Mouse (Mus musculus): Measurements from ENCODE around the gene Rad23a.

Rad23a gene

DNA sequence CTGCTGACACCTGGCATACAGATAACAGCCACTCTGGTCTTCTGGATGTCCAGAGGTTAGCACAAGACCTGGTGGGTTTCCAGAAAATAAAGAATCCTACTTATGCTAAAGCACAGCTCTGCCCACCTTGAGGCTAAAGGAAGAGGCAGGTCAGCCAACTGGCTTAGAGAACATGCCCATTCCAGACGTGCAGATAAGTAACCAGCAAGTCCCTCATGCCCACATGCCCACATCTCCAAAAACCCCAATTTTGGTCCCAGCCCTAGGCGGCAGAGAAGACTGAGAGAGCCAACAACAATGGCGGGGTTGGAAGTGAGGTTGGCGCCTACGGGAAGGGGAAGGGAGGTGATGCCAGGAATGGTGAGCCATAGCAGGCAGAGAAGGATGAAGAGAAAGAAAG is 51.1 kb downstream of the Rad23a start:
- in situ Hi-C loops (cut with MboI, MseI), result no loop called here

DNA sequence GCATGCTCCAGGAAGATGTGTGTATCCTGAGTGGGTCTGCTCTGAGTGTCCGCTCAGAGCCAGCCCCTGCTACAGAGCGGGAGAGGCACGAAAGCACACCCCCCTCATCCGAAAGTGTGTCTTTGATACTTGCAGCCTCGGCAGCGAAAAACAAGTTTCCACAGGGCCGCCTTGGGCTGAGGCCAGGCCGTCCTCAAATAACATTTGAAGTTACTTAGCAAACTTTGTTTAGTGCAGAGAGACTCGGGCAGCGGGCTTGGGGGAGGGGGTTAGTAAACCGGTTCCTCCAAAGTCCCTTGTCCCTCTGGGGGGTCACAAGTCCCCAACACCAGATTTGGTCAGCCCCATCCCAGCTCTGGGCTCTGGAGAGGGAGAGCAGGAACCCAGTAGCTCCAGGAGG is 51.6 kb downstream of the Rad23a start:
- in situ Hi-C loops (cut with MboI, MseI), result no loop called here

DNA sequence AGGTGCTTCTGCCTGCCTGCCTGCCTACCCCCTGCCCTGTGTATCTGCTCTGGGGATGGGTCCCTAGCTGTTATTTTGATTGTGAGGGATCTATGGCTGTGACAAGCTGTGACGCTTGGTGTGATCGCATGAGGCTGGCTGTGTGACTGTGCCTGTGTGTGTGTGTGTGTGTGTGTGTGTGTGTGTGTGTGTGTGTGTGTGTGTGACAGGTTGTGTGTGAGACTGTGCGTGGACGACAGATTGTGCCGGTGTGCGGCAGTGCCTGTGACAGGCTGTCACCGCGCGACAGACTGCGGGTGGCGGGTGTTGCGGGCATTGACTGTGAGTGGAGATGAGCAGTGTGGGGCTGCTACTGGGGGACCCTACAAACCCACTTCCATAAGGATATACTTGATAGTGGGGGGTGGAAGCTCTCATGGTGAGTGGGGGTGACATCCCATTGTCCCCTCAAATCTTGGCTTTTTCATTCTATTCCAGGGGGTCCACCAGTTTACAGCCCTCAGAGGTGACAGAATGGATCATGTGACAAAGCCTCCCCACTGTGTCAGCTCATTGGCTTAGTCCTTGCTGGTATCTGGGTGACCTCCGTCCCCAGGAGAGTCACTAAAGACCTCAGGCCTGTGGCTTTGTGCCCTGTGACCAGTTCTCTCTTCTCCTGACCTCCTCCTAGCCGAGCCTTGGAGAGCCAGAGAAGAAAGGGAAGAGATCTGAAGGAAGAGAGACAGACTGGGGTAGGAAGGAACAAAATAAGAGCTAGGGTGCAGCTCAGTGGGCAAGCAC is 52.8 kb downstream of the Rad23a start:
- in situ Hi-C loops (cut with MboI, MseI), result no loop called here

DNA sequence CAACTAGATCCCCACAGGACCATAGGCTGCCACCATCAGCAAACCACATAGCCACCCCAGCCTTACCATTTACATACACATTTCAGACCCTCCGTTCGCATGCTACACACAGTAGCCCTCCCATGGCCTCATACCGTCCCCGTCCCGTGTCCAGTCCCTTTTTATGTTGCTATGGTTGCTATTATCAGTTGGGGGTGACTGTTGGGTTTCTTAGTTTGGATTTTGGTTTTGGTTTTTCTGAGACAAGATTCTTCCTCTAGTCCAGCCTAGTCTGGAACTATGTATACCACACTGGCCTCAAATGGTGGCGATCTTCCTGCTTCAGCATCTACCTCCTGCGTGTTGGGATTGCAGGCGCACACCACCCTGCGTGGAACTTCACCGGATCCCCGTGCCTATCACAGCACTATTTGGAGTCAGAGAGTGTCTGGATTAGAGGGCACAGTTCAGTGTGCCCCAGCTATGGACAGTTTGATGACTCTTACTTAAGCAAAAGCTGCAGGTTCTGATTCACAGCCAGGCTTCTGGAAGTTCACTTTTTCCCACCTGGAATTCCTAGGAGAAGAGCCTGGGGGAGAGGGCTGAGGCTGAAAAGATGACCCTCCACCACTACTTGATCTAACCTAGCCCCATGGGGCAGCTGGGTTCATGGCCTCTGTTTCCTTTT is 53.5 kb downstream of the Rad23a start:
- in situ Hi-C loops (cut with MboI, MseI), result no loop called here

DNA sequence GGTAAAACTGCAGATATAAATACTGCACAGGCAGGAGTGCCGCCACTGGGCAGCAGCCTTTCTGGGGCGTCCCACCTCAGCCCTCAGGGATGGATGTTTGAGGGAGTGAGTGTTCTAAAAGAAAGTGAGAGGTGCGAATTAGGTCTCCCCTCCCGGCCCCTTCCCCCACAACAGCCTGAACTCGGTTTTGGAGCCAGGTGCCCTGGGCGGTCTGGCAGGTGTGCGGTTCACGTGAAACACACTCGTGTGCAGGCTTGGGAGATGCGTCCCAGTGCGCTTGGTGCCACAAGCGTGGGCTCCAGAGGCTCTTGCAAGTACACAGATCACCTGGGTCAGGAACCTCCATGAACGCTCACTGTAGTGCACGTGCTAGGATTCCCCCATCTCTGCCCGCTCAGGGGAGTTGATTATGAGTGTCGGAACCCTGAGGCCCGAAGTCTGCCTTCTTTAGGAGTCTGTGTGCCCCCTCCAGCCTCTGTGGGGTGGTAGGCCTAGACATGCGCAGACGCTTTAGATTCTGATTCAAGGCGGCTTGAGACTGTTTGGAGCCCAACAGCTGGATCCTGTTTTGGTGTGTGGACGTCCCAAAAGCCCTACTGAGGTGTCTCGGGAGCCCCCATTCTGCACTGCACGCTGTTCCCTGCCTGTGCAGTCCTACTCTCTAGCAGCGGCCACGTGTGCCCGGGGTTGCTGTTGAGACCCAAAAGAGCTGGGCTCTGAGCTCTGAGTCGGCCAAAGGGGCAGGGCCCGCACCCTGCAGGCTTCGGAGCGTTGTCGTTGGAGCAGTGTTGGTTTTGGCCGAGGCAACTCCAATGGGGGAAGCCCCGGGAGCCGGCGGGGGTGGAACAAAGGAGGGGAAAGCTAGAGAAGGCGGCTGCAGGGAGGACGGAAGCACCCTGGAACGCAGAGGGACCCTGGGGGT is 54.4 kb downstream of the Rad23a start:
- in situ Hi-C loops (cut with MboI, MseI), result no loop called here

DNA sequence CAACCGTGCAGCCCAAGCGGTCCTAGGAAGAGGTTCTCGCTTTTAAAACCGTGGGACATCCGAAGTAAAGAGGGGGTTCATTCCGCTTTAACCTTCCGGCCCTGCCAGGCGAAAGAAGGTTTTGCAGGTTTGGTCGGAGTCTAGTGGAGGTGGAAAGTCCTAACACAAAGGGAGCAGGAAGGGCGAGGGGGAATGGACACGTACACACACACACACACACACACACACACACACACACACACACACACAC is 55.0 kb downstream of the Rad23a start:
- in situ Hi-C loops (cut with MboI, MseI), result no loop called here

DNA sequence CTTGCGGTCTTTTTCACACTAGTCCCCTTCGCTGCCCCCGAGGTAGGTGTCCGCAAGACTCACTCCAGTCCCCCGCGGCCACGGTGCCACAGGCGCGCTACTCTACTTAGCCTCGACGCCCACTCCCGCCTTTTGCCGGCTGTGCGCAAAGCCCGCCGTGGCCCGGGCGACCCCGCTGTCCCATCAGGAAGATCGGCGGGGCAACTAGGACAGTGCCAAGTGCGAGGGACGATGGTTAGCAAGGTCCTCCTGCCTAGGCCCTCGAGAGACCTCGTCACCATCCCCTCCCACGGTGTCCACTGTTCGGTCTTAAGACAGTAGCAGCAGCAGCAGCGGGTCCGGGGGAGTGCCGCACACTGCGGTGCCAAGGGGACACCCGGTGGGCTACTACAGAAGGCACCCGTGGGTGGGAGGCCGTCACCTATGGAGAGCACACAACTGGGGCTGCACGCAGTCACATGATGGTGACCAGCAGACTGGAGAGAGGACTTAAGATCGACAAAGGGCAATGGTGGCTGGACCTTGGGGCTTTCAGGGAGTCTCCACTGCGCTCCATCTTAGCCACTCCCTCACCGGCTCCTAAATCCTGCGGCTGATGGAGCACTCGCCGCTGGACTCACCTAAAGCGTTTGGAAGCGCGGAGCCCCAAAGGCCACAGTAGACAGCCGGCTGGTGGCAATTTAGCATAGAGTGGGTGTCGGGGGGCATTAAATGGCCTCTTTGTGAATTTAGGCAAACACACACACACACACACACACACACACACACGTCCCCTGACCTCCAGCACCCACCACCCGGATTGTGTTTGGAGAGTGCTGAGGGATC is 55.6 kb downstream of the Rad23a start:
- in situ Hi-C loops (cut with MboI, MseI), result no loop called here

All from T-helper 17 cell (primary cell).